Mouse (Mus musculus): ENCODE results near the gene Slc9a9.
A peak's percentile ranks its signal among the peaks of the same experiment; 100 is the strongest.

Slc9a9 gene

GRCm38 (mm10) chr9:95167806-95168205 lies 498.1 kb downstream of the Slc9a9 start:
- no peak for DNase-seq

- DNase-seq = peak; percentile 48
Measured at GRCm38 (mm10) chr9:95168487-95169008, 498.8 kb downstream of the Slc9a9 start.

GRCm38 (mm10) chr9:95178170-95178569 lies 508.5 kb downstream of the Slc9a9 start:
- DNase-seq = no peak

- DNase-seq = no peak
Measured at GRCm38 (mm10) chr9:95180005-95180404, 510.3 kb downstream of the Slc9a9 start.

GRCm38 (mm10) chr9:95180569-95180968 lies 510.9 kb downstream of the Slc9a9 start:
- DNase-seq = no peak

- DNase-seq = no peak
Measured at GRCm38 (mm10) chr9:95181241-95182043, 511.7 kb downstream of the Slc9a9 start.

GRCm38 (mm10) chr9:95182272-95182671 lies 512.6 kb downstream of the Slc9a9 start:
- DNase-seq = no peak

GRCm38 (mm10) chr9:95184453-95184852 lies 514.7 kb downstream of the Slc9a9 start:
- DNase-seq = no peak

GRCm38 (mm10) chr9:95185840-95186239 lies 516.1 kb downstream of the Slc9a9 start:
- no peak for DNase-seq

- DNase-seq = no peak
Measured at GRCm38 (mm10) chr9:95186386-95187289, 516.9 kb downstream of the Slc9a9 start.

GRCm38 (mm10) chr9:95188362-95189217 lies 518.9 kb downstream of the Slc9a9 start:
- no peak for DNase-seq

- DNase-seq = no peak
Measured at GRCm38 (mm10) chr9:95189218-95189605, 519.5 kb downstream of the Slc9a9 start.

GRCm38 (mm10) chr9:95191442-95191841 lies 521.7 kb downstream of the Slc9a9 start:
- no peak for DNase-seq

- DNase-seq = no peak
Measured at GRCm38 (mm10) chr9:95192901-95193532, 523.3 kb downstream of the Slc9a9 start.

GRCm38 (mm10) chr9:95193672-95194071 lies 524.0 kb downstream of the Slc9a9 start:
- DNase-seq = no peak

- no peak for DNase-seq
Measured at GRCm38 (mm10) chr9:95194158-95194557, 524.4 kb downstream of the Slc9a9 start.

GRCm38 (mm10) chr9:95207661-95208060 lies 538.0 kb downstream of the Slc9a9 start:
- no peak for DNase-seq

- no peak for DNase-seq
Measured at GRCm38 (mm10) chr9:95208681-95209080, 539.0 kb downstream of the Slc9a9 start.

- no peak for DNase-seq
Measured at GRCm38 (mm10) chr9:95220009-95220408, 550.3 kb downstream of the Slc9a9 start.

GRCm38 (mm10) chr9:95221310-95221709 lies 551.6 kb downstream of the Slc9a9 start:
- no peak for DNase-seq

- no peak for DNase-seq
Measured at GRCm38 (mm10) chr9:95226986-95227385, 557.3 kb downstream of the Slc9a9 start.

GRCm38 (mm10) chr9:95228123-95228522 lies 558.4 kb downstream of the Slc9a9 start:
- no peak for DNase-seq

Data from right cerebral cortex, postnatal 14 days (tissue).